Mouse (Mus musculus): ENCODE results near the gene Gm44503.

Gm44503 gene

DNA sequence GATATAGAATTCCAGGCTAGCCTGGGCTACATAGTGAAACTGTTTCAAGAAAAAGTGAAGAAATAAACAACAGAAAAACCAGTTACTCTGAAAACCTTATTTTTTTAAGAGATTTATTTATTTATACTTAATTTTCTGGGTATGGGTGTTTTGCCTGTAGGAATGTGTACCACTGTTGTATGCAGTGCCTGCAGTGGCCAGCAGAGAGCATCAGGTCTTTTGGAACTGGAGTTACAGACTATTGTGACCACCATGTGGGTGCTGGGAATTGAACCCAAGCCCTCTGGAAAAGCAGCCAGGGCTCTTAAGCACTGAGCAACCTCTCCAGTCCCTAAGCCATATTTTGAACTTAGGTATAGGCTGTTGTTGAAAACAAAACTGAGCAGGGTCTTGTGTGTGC lies 14.3 kb downstream of the Gm44503 start:
- DNase-seq (ENCODE audit: low read depth in 2 of 2, low spot score in 2 of 2) = no peak

DNA sequence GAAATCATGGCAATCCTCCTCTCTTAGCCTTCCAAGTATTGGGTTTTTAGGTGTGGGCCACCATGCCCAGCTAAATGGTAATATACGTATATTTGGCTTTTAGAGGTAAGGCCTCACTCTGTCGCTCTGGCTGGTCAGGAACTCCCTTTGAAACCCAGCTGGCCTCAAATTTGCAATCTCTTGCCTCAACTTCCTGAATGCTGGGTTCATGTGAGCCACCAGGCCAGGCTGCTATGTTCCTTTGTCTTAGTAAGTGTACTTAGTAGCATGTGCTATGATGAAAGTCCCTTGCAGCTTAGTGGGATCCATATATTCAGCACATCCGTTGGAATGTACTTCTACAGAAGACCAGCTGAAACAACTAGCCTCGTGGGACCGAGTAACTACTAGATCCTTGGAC lies 16.1 kb downstream of the Gm44503 start:
- no peak for DNase-seq (ENCODE audit: low read depth in 2 of 2, low spot score in 2 of 2)

DNA sequence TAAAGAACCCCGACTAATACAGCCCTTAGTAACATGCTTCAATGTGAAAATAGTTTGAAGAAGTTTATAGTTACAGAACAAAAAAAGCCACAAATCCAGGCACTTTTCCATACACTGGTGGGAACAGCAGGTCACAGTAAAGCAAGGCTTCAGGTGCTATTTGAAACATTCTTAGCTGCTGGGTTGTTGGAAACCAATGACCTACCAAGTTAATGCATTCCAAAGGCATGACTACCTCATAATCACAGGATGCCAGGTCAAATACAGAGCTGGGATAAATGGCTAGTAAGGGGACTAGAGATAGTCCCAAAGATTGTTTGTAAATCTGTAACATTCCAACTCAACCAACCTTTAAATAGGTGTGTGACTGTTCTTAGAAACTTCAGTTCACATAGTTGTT lies 16.6 kb downstream of the Gm44503 start:
- no peak for DNase-seq (ENCODE audit: low read depth in 2 of 2, low spot score in 2 of 2)

DNA sequence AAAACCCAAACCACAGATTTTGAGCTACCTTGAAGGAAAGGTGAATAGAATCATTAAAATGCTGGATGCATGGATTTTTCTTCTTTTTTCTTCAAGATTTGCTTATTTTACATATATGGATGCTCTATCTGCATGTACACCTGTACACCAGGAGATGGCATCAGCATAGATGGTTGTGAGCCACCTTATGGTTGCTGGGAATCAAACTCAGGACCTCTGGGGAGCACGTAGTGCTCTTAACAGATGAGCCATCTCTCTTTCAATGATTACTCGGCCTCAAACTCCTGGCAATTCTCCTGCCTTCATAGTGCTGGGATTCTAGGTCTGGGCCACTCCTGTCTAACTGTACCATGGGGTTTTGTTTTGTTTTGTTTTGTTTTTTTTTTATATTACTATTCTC lies 24.4 kb downstream of the Gm44503 start:
- peak in 1 of 2 experiments; percentile 12 for DNase-seq (ENCODE audit: low read depth in 2 of 2, low spot score in 2 of 2)

DNA sequence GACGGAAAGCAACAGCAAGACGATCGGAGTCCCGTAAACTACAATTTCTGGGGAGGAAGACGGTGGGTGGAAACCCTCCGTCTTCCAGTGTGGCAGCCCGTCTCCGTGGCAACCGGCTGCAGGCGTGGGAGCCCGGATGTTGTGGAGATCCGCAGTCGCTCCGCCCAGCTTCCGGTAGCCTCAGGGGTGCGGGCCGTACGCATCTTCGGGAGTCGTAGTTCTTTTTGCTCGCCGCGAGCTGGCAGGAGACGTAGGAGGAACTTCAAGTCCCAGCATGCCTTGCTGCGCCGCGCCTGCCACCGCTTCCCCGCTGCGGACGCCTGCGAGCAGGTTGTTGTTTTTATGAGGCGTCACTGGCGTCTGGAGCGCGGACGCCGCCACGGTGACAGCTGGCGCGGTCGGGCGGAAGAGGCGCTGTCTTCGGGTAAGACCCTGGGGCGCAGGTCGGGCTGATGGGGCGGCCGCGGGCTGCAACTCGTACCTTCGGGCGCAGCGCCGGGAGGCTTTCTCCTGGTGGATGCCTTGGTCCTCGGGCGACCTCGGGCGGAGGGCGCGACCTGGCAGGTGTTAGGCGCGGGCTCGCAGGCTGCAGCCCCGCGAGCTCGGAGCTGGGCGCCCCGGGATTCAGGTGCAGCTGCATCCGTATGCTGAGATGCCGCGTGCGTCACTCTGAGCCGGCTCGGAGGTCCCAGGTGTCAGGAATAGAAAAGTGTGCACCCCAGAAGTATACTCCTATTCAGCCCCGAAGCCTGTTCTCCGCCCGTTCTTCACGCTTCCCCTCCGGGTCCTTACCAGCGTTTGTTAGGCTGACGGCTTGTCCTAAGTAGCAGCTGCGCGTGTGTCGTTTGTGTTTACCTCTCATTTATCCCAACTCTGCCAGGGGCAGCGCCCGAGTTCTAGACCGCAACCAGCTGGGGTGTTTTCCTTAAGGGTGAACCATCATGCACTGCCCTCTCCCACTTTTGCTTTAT lies 26.9 kb downstream of the Gm44503 start, which contains the start of the genes Ccpg1os and Ccpg1:
Gene Ccpg1os, minus strand, starts transcription at position 133 of the 971 bp plus-strand sequence.
Gene Ccpg1, plus strand, starts transcription at position 180 of the 971 bp plus-strand sequence.
- peak; percentile 95 to 97 for DNase-seq (ENCODE audit: low read depth in 2 of 2, low spot score in 2 of 2)

DNA sequence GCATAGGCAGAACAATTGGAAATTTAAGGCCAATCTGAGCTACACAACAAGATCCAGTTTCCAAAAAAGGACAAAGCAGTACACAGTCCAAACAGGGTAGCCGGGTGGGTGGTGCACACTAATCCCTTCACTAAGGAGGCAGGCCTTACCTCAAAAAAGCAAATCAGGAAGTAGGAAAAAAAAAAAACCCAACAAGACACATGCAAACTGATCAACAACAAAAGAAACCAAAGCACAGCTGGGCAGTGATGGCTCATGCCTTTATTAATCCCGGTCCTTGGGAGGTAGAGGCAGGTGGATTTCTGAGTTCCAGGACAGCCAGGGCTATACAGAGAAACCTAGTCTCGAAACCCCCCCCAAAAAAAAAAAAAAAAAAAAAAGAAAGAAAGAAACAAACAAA lies 29.1 kb downstream of the Gm44503 start:
- no peak for DNase-seq (ENCODE audit: low read depth in 2 of 2, low spot score in 2 of 2)

DNA sequence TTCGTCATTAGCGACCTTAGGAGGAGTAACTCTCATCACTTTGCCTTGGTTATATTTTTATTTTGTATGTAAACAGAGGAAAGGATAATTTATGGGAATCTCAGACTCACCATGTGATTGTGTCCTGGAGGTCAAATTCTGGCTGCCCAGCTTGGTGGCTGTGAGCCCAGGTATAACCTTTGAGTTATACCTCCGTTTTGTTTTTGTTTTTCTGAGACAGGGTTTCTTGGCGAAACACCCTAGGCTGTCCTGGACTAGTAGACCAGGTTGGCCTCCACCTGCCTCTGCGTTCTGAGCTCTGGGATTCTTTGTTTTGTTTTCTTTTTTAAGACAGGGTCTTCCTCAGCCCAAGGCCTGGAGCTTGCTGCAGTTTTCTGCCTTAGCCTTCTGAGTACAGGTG lies 30.1 kb downstream of the Gm44503 start:
- DNase-seq (ENCODE audit: low read depth in 2 of 2, low spot score in 2 of 2) = no peak

DNA sequence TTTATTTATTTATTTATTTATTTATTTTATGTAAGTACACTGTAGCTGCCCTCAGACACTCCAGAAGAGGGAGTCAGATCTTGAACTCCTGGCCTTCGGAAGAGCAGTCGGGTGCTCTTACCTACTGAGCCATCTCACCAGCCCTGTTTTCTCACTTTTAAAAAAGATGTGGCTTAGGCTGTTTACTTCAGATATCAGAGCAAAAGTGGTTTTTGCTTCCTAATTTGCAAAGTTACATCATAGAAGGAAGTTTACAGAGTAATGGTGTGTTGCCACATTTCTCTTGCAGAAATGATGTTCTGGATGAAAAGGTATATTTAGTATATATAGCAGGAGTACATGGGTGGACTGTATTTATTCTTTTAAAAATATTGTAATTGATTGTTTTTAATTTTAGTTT lies 32.8 kb downstream of the Gm44503 start:
- DNase-seq (ENCODE audit: low read depth in 2 of 2, low spot score in 2 of 2) = no peak

DNA sequence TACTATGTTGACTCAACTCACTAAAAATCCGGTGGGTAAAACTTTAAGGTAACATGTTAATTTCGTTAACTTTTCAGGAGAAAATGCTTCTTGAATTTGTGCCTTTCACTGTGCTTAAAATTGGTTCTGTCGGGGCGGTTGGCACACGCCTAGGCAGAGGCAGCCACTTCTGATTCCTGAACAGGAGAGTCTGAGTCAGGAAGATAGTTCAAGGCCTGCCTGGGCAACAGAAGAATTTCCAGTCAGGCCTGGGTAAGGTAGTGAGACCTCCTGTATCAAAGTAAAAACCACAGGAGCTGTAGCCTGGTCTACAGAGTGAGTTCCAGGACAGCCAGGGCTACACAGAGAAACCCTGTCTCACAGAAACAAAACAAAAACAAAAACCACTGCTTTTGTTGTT lies 33.9 kb downstream of the Gm44503 start:
- no peak for DNase-seq (ENCODE audit: low read depth in 2 of 2, low spot score in 2 of 2)

DNA sequence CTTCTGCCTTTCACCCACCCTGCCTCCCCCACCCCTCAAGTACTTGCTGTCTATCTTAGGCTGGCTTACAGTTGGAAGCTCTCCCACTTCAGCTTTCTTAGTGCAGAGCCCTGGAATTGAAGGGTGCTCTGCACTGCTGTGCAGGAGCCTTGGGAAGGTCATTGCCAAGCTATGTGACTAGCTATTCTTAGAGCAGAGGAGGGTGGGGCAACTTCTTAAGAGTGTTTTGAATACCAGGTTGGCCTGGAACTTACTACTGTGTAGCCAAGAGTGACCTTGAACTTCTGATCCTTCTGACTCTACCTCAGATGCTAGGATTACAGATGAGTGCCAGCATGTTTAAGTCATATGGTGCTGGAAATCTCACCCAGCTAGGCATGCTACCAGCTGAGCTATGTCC lies 37.5 kb downstream of the Gm44503 start:
- no peak for DNase-seq (ENCODE audit: low read depth in 2 of 2, low spot score in 2 of 2)

DNA sequence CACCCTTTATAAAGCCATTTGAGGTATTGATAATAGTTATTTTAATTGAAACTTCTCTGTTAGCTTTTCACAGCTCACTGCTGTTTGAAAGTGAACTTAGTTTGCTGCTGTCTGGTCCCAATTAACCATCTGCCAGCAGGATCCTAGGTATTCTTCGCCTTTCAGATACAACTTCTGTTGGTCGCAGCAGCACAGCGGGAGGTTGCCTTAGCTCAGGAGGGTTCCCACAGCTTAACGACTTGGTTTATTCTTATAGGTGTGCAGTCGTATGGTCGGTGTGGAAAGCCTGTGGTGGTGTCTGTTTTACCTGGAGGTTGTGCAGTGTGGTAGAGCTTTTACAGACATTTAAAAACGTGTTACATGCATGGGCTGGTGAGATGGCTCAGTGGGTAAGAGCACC lies 38.2 kb downstream of the Gm44503 start:
- DNase-seq (ENCODE audit: low read depth in 2 of 2, low spot score in 2 of 2) = no peak

DNA sequence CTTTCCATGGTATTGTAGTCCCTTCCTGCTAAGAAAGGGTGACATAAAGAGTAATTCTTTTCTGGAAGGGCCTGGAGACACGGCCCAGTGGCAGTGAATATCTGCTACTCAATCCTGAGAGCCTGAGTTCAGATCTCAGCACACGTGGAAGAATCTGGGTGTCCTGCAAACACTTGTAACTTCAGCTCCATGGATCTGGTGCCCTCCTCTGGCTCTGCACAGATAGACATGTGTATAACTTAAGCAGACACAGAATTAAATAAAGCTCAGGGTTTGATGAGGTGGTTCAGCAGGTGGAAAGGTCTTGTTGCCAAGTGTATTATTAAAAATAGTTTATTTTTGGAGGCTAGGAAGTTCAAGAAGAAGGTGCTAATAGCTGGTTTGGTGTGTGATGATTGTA lies 41.8 kb downstream of the Gm44503 start:
- DNase-seq (ENCODE audit: low read depth in 2 of 2, low spot score in 2 of 2) = no peak

DNA sequence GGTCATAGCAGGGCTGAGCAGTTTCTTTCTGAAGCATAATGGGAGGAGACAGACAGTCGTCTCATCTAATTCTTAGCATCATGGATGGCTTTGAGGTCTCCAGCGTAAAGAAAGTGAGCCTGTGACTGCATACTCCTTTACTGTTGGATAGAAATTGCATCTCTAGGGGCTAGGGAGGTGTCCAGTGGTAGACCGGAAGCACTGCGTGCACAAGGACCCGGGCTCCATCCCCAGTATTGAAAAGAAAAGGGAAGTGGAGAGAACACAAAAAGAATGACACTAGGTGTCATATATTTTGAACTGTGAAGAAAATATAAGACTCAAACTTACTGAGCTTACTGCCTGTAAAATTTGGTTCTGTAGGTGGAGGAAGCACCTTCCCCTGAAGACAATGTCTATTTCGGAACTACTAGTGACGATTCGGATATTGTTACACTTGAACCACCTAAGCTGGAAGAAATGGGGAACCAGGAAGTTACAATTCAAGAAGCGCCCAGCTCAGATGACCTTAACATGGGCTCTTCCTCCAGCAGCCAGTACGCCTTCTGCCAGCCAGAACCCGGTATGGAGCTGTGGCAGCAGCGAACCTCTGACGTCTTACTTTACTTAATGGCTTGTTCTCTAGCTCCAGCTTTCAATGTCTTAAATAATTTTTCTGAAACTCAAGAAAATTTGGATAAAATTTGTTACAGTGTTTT lies 42.8 kb downstream of the Gm44503 start:
- DNase-seq (ENCODE audit: low read depth in 2 of 2, low spot score in 2 of 2) = no peak

DNA sequence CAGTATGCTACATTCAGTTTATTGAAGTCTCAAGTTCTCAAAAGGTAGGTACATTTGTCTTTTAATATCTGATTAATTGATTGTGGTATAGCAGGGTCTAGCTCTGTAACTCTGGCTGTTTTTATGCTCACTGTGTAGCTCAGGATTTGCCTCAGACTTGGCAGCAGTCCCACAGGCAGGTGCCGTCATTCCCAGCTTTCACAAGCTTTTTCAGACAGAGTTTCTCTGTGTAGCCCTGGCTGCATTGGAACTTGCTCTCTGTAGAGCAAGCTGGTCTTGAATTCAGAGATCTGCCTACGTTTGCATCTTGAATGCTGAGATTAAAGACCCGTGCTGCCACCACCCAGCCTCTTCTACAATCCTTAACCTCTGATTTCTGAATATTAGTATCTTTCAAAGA lies 43.5 kb downstream of the Gm44503 start:
- DNase-seq (ENCODE audit: low read depth in 2 of 2, low spot score in 2 of 2) = no peak

DNA sequence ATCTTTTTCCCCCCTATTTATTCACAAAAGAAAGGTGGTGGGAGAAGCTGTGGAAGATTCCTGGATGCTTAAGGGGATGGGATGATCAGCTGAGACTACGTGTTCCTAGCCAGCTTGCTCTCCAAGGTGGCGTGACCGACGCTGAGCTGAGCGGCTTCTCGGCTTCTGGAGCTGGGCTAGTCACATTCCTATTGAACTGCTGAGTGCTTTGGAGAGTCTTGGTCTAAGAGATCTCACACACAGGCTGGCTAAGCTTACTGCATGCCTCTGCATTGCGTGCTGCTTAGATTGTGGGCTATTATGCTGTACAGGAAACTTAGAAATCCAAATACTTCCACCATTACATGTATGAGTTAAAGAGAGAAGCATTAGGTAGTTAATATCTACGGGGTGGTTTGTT lies 45.4 kb downstream of the Gm44503 start:
- no peak for DNase-seq (ENCODE audit: low read depth in 2 of 2, low spot score in 2 of 2)

DNA sequence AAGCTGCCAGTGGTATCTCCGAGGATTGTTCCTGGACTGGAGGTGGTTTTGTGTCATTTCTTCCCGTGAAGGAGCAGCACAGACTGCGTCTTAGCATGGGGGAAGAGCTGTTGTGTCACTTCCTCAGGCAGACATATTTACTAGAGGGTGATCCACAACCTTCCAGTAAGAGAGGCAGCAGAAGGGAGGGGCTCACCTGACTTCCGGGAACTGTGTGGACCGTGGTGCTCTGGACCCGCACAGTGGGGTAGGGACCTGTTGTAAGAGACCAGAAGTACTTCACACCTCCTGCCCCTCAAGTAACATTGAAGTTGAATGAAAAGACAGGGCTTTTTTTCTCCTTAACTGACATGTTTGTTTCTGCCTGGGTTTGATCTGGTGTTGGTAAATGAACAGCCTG lies 46.5 kb downstream of the Gm44503 start:
- DNase-seq (ENCODE audit: low read depth in 2 of 2, low spot score in 2 of 2) = no peak

DNA sequence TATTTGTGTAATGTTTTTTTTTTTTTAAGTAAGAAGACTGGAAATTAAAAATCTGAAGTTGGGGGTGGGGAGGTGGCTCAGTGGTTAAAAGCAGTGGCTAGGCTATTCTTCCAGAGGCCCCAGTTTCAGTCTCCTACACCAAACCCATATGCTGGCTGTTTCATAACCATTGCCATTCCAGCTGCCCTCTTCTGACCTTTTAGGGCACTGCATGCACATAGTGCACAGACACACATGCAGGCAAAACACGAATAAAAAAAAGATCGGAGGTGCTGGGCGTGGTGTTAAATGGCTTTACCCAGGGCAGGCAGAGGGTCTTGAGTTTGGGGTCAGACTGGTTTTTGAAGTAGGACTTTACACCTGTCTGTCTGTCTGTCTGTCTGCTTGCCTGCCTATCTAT lies 47.5 kb downstream of the Gm44503 start:
- peak in 1 of 2 experiments; percentile 6 for DNase-seq (ENCODE audit: low read depth in 2 of 2, low spot score in 2 of 2)

DNA sequence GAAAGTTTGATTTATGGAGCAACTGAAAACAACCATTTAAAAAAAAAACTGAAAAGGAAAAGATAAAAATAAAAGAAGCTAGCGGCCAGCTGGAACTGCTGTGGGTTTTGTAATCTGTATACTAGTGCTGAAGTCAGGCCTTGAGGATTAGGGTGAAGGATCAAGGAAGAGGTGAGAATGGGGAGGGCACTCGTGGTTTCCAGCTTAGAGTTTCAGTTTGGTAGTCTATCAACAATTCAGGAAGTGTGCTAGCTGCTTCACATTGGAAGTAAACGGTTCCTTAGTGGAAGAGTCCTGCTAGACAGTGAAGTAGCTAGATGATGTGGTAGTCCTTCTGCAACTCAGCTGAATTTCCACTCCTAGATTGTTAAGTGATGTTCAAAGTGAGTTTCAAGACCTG lies 49.7 kb downstream of the Gm44503 start:
- DNase-seq (ENCODE audit: low read depth in 2 of 2, low spot score in 2 of 2) = no peak

DNA sequence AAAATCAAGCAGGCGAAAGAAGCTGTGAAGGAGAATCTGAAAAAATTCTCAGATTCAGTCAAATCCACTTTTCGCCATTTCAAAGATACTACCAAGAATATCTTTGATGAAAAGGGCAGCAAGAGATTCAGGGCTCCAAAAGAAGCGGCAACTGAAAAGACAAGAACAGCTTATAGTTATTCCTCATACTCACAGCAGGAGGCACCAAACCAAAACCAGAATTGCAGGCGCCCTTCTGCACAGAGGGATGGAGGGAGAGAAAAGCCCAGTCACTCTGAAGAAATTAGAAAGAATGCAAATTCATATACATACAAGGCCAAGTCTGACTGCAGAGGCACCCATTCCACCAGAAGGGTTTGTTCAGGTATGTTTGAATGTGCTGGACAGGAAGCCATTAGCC lies 54.0 kb downstream of the Gm44503 start:
- DNase-seq (ENCODE audit: low read depth in 2 of 2, low spot score in 2 of 2) = no peak

DNA sequence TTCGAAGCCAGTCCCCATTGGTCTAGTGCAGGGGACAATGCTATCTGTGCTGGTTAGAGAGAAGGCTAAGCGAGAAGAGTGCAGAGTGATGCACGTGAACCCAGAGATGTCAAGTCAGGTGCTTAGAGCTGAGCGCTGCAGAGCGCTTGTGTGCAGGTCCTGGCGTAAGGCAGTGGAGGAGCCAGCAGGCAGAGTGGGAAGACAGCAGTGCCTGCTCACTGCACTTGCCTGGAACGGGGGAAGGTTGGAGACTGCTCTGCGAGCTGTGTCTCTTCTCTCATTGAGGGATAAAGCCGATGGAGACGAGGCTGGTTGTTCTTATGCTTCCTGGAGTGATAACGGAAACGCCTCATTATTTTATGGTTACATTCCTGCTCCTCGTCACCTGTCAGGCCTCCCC lies 56.1 kb downstream of the Gm44503 start:
- DNase-seq (ENCODE audit: low read depth in 2 of 2, low spot score in 2 of 2) = no peak

DNA sequence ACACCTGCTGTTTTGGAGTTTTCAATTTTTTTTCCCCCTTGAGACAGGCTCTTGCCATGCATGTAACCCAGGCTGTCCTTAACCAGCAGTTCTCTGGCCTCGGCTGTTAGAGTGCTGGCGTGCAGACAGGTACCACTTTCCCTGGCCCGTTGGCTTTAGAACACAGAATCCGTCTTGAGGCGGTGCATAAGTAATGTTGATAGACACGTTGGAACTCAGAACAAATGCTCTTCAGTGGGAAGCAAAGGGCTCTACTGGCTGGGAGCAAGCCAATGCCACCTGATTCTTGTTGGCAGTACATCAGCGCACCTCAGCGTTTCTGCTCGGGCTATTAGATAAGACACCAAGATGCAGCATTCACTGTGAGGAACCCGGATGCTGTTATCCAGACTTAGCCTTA lies 61.2 kb downstream of the Gm44503 start:
- no peak for DNase-seq (ENCODE audit: low read depth in 2 of 2, low spot score in 2 of 2)

DNA sequence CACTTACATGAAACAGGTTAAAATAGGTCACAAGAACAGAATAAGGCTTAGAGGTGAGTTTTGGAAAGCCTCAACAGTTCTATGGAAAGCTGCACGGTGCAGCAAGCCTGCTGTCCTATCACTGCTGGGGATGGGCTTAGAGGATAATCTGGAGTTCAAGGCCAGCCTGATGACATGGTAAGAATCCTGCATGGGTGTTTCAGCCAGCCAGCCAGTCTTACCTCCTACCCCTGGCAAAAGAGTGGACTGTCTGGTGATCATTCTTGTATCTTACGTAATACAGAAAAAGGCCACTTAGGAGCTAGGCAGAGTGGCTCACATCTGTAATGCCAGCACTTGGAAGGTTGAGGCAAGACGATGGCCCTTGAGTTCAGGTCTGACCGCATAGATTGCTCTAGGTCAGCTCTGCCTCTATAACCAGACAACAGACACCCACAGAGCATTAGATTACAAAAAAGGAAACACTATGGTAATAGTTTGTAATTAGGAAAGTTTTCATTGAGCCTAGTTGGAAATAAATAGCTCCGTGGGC lies 62.0 kb downstream of the Gm44503 start:
- no peak for DNase-seq (ENCODE audit: low read depth in 2 of 2, low spot score in 2 of 2)
